Mouse (Mus musculus) layer of hippocampus, adult 2 months (tissue): ENCODE measurements around the gene Slk. TPM values are rescaled to one million over a fixed set of nuclear protein-coding genes. Genes with fewer than 3 reads are reported as not detected.

Experiments
- DNase-seq, 2 experiments: peaks; one replicate each; pipeline ENCODE4 v3.0.0; 2022; ENCODE audit warnings: low spot score in 2 of 2
- H3K27ac ChIP-seq: fragments of 200-600 bp; 2 replicates; pipeline ENCODE4 v1.8.1; 2022
- H3K4me3 ChIP-seq: fragments of 200-600 bp; 2 replicates; pipeline ENCODE4 v1.8.1; 2022; ENCODE audit warnings: mild to moderate bottlenecking
- CTCF ChIP-seq: fragments of 200-600 bp; conservative IDR thresholded peaks from 2 replicates; pipeline ENCODE4 v1.8.1; 2022; ENCODE audit warnings: antibody characterized with exemption, mild to moderate bottlenecking, moderate library complexity
- total RNA-seq, 2 experiments: library from RNA; stranded (reverse); gene quantifications; 2 replicates each; pipeline ENCODE4 v1.2.3; 2021

The Slk gene
- total RNA-seq, 2 experiments from 2014 or later = 63.7 to 69.4 TPM

GRCm38 (mm10) chr19:47678675-47679074, 99.2 kb downstream of the Slk start:
- Histone ChIP-seq H3K27ac (no peak overlapping the region), H3K4me3 (no peak overlapping the region)
- TF ChIP-seq CTCF = no peak
- peak; percentile 30 to 41 for DNase-seq

GRCm38 (mm10) chr19:47689592-47689991, 110.1 kb downstream of the Slk start:
- DNase-seq = no peak
- Histone ChIP-seq H3K4me3 (no peak overlapping the region), H3K27ac (no peak overlapping the region)
- TF ChIP-seq CTCF = no peak

- no peak for TF ChIP-seq CTCF
- no peak for DNase-seq
- no peak within 1 kb of the TSS for H3K4me3 ChIP-seq
- no peak within 1 kb of the TSS for H3K27ac ChIP-seq
These were observed 112.5 kb downstream of the Slk start, which contains the start of gene Col17a1 for GRCm38 (mm10) chr19:47691994-47692393. Col17a1 (minus strand) TSS chr19:47692094.

Other genes starting within 250 kb of the Slk start
- 10 to 100 TPM; 33.0 to 35.4 TPM for gene Sh3pxd2a, start 115.3 kb upstream of the Slk start, total RNA-seq
- 10 to 100 TPM; 22.6 to 23.8 TPM for gene Stn1, start 42.2 kb upstream of the Slk start, total RNA-seq
- not detected for gene Col17a1, start 112.4 kb downstream of the Slk start, total RNA-seq
- 100 to 1,000 TPM in 1 of 2 experiments, 10 to 100 TPM in 1; 95.4 to 103 TPM for gene Sfr1, start 152.0 kb downstream of the Slk start, total RNA-seq